Mouse (Mus musculus): ENCODE data around the gene Olfr1197.

The Olfr1197 gene

GRCm38 (mm10) chr2:88732266-88732665 is at the start of gene Olfr1197:
Gene Olfr1197, minus strand, starts transcription at chr2:88732366.
- no peak for DNase-seq (ENCODE audit: low read depth, low spot score)

DNA sequence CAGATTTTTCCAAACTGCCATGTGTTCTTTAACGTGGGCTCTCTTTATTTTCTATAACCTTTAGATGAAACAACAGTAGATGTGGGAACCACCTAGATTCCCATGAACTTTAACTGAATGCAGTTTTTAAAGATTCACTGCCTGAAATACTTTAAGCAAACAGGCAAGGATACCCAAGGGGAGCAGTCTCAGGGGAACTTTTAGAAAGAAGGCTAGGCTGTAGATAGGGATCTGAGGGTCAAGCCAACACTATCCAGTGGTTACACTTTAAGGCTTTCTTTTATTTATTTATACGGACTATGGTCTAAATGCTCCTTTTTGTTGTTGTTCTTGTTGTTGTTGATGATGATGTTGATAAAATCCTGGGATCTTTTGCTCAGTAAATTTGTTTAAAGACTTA is 38.2 kb upstream of the Olfr1197 start, which contains the start of gene Olfr1200:
Olfr1200 (minus strand) TSS at position 101 of the 400 bp plus-strand sequence.
- DNase-seq (ENCODE audit: low read depth, low spot score): no peak

GRCm38 (mm10) chr2:88760369-88760768 is 28.2 kb upstream of the Olfr1197 start, which contains the start of gene Olfr1199:
Gene Olfr1199, minus strand, starts transcription at chr2:88760469.
- DNase-seq (ENCODE audit: low read depth, low spot score): no peak

DNA sequence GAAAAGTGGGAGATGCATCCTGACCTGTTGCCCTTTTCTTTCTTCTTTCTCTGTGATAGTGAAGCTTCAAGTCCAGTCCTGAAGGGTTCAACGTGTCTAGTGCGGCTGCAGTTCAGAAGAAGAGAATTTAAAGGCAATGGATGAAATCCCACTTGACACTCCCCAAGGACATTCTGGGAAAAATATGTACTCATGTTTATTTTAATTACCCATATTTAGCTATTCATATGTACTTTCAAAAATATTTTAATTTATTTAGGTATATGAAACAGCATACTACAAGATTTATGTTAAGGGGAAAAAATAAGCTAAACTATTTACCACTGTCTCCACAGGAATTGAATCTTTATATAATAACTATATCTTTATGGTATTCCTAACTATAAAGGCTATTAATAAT is 19.1 kb upstream of the Olfr1197 start, which contains the start of gene Olfr1198:
Olfr1198 (minus strand) TSS at position 101 of the 400 bp plus-strand sequence.
- no peak for DNase-seq (ENCODE audit: low read depth, low spot score)

GRCm38 (mm10) chr2:88743379-88743778 is 11.2 kb upstream of the Olfr1197 start:
- DNase-seq (ENCODE audit: low read depth, low spot score): no peak

DNA sequence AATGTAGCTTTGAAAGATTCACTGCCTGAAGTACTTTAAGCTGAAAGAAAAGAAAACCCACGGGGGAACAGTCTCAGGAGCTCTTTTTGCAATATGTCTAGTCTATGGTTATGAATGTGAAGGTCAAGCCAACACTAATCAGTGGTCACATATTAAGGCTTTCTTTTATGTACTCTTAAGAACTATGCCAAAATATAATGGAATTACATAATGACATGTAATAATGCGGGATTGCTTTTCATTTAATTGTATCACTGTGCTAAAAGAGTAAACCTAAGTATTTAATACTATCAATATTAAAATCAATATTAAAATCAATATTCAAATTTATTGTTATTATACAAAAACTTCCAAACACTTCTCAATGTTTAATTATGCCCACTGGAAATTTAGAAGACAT is 27.7 kb downstream of the Olfr1197 start, which contains the start of gene Olfr1196:
Olfr1196 (minus strand) TSS at position 101 of the 400 bp plus-strand sequence.
- no peak for DNase-seq (ENCODE audit: low read depth, low spot score)

DNA sequence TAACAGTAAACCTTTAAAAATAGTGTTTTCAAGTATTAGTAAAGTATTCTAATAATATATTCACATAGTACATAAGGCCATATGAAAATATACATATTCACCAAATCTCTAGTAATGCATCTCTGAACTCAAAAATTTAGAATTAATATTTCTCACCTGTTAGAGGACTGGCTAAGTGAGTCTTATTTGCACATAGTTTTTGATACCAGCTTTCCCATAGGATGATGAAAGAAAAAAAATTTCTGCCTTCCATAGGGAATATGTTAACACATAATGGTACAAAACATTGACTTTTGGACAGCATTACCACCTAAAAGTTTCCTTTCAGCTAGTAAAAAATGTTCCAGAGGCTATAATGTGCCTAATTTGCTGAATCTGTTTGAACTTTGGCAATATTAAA is 43.1 kb downstream of the Olfr1197 start, which contains the start of gene Olfr1195:
Olfr1195 (minus strand) TSS at position 101 of the 400 bp plus-strand sequence.
- no peak for DNase-seq (ENCODE audit: low read depth, low spot score)
